Mouse (Mus musculus) layer of hippocampus, adult 11-12 months (tissue): ENCODE results near the gene Socs3.

ENCODE experiments used
- DNase-seq: peaks from one replicate; pipeline ENCODE4 v3.0.0; 2022; ENCODE audit warnings: low spot score

Socs3 gene

DNA sequence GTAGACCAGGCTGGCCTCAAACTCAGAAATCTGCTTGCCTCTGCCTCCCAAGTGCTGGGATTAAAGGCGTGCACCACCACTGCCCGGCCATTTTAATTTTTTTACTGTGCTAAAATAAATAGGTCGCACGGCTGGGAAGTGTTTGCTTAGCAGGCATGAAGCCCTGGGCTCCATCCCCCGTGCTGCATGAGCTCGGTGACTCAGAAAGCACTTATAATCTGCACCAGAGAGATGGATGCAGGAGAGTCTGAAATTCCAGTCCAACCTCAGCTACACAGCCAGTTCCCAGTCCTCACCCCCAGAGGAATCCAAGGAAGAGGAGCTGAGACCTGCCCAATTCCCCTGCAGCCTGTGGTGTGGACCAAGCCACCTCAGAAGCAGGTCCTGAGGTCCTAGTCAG is 45.4 kb downstream of the Socs3 start:
- DNase-seq, result no peak

DNA sequence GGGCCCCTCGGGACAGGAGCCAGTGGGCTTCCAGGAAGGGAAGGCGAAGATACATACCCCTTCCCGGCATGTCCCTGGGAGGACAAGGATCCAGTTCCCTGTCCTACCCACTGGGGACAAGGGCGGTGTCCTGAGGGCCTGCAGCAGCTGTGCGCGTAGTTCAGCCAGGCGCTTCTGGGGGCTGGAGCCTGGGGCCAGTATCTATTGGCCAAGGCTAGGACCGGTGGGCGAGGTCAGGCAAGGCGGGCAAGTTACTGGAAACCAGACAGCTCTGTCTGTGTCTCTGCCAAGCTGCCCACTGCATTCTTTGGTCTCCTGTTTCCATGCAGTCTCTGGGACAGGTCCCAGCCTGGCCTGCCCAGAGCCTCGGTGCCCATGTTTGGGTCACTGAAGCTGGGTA is 46.6 kb downstream of the Socs3 start:
- DNase-seq, result no peak

DNA sequence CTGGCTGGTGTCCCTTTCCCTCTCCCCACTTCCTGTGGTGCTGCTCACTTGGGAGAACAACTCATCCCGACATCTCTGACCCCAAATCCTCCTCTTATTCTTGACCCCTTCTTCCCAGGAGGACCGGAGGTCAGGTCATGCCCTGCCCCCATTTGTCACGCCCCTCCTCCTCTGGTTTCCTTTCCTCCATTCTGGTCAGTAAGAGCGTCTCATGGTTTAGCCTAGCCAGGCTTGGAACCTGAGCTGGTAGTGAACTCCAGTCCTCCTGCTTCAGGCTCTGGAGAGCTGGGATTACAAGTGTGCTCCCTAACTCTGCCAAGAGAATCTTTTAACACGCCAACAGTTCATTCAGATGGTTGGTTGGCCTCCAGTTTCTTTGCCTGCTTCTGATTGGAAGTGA is 50.6 kb downstream of the Socs3 start:
- no peak for DNase-seq

- no peak for DNase-seq
These were observed 51.3 kb downstream of the Socs3 start for GRCm38 (mm10) chr11:117918541-117918940.
